13 mouse cellular contexts compared by ENCODE assay signal in genomic region chr9:118738311-118738710, GRCm38 (mm10).
DNase-seq lines count a peak whose midpoint lies in the region; ATAC-seq and TF ChIP-seq lines count a peak whose summit lies in the region.
"Had no signal": no experiment of that assay in that cellular context is flagged by ENCODE, and none has a peak within 500 bp of the region (broad histone marks: within the 10 kb centered on the region; RNA-seq: fewer than 3 reads in every experiment).

No protein-coding gene starts in this region.

- H3K4me3 ChIP-seq in lung, embryonic 16.5 days (ENCODE audit: low read length), result no peak overlapping the region
- no peak overlapping the region for H3K4me3 ChIP-seq in lung, adult 2 months (replicated peaks; ENCODE audit: extremely low read depth, low read depth, low read length)
- no peak overlapping the region for H3K4me3 ChIP-seq in heart, embryonic 14.5 days (ENCODE audit: control insufficient read depth in 1 of 2, insufficient read depth in 1 of 2, low read depth in 1 of 2, low read length in 2 of 2)
- no peak overlapping the region for H3K4me3 ChIP-seq in stomach, embryonic 16.5 days (replicated peaks; ENCODE audit: low read length)
- H3K4me3 ChIP-seq: forebrain, embryonic 10.5 days; left cerebral cortex, adult 2 months; midbrain, embryonic 15.5 days had no signal

- TF ChIP-seq CTCF in lung, adult 2 months (IDR thresholded peaks at IDR 0.05; ENCODE audit: insufficient read depth, low read length), result no peak

- H3K4me2 ChIP-seq in lung, embryonic 16.5 days (ENCODE audit: low read depth, low read length), result no peak overlapping the region
- H3K4me2 ChIP-seq in heart, embryonic 14.5 days (ENCODE audit: low read length), result no peak overlapping the region
- no peak overlapping the region for H3K4me2 ChIP-seq in stomach, embryonic 16.5 days (ENCODE audit: low read depth, low read length)
- H3K4me2 ChIP-seq: midbrain, embryonic 15.5 days had no signal

- no peaks in the 10 kb centered on the region for H3K27me3 ChIP-seq in lung, embryonic 16.5 days (ENCODE audit: control insufficient read depth, insufficient read depth, low read depth, low read length)
- H3K27me3 ChIP-seq in heart, embryonic 14.5 days (ENCODE audit: control insufficient read depth, insufficient read depth, low read length), result no peaks in the 10 kb centered on the region
- no peaks in the 10 kb centered on the region for H3K27me3 ChIP-seq in stomach, embryonic 16.5 days (ENCODE audit: control insufficient read depth, insufficient read depth, low read length)
- H3K27me3 ChIP-seq: midbrain, embryonic 15.5 days had no signal

- no peak overlapping the region for H3K9ac ChIP-seq in lung, embryonic 16.5 days (ENCODE audit: low read length)
- peak overlapping the region; percentile 14; the same call in 1 of the 2 replicates for H3K9ac ChIP-seq in heart, embryonic 14.5 days (ENCODE audit: low read length)
- no peak overlapping the region for H3K9ac ChIP-seq in stomach, embryonic 16.5 days (ENCODE audit: low read length)
- H3K9ac ChIP-seq: midbrain, embryonic 15.5 days had no signal

- H3K36me3 ChIP-seq in lung, embryonic 16.5 days (ENCODE audit: control insufficient read depth, insufficient read depth, low read length), result no peaks in the 10 kb centered on the region
- no peaks in the 10 kb centered on the region for H3K36me3 ChIP-seq in heart, embryonic 14.5 days (ENCODE audit: control insufficient read depth, insufficient read depth, low read length)
- no peaks in the 10 kb centered on the region for H3K36me3 ChIP-seq in stomach, embryonic 16.5 days (ENCODE audit: control insufficient read depth, insufficient read depth, low read length)
- H3K36me3 ChIP-seq: forebrain, embryonic 10.5 days; midbrain, embryonic 15.5 days had no signal

- H3K9me3 ChIP-seq in lung, embryonic 16.5 days (ENCODE audit: control insufficient read depth, low read length), result no peaks in the 10 kb centered on the region
- no peaks in the 10 kb centered on the region for H3K9me3 ChIP-seq in heart, embryonic 14.5 days (ENCODE audit: control insufficient read depth, low read length)
- no peaks in the 10 kb centered on the region for H3K9me3 ChIP-seq in stomach, embryonic 16.5 days (replicated peaks; ENCODE audit: control insufficient read depth, low read length)
- H3K9me3 ChIP-seq: forebrain, embryonic 10.5 days; midbrain, embryonic 15.5 days had no signal

- ATAC-seq in lung, embryonic 16.5 days (ENCODE audit: low read depth), result no peak
- ATAC-seq in heart, embryonic 14.5 days (ENCODE audit: insufficient number of reproducible peaks, insufficient read depth, low FRiP score, low read depth), result no peak
- ATAC-seq in stomach, embryonic 16.5 days (ENCODE audit: insufficient read depth, low FRiP score), result no peak
- ATAC-seq: midbrain, embryonic 15.5 days had no signal

- 70% methylated on average over 5 of the region's 5 CpGs for WGBS in lung, embryonic 16.5 days
- 61% methylated on average over 5 of the region's 5 CpGs for WGBS in lung, adult 2 months
- WGBS in heart, embryonic 14.5 days, result 75% methylated on average over 5 of the region's 5 CpGs
- WGBS in stomach, embryonic 16.5 days, result 75% methylated on average over 5 of the region's 5 CpGs

- peak overlapping the region; percentile 37 for H3K27ac ChIP-seq in lung, embryonic 16.5 days (ENCODE audit: low read length)
- H3K27ac ChIP-seq in heart, embryonic 14.5 days (replicated peaks in 1 of 2; ENCODE audit: control insufficient read depth in 1 of 2, insufficient read depth in 1 of 2, low read depth in 2 of 2, low read length in 2 of 2), result 0 out of 4 replicates have a peak overlapping the region, but pooled peaks of 1 of the 2 experiments have one; percentile 37
- peak overlapping the region; percentile 60; the same call in 1 of the 2 replicates for H3K27ac ChIP-seq in stomach, embryonic 16.5 days (ENCODE audit: low read length)
- H3K27ac ChIP-seq: left cerebral cortex, adult 2 months; midbrain, embryonic 15.5 days had no signal

- peaks cover 21% of the 10 kb centered on the region for H3K4me1 ChIP-seq in lung, embryonic 16.5 days (replicated peaks; ENCODE audit: control insufficient read depth, insufficient read depth, low read length)
- peaks cover 33% of the 10 kb centered on the region for H3K4me1 ChIP-seq in lung, adult 2 months (ENCODE audit: control insufficient read depth, insufficient read depth, low read length)
- peaks cover 30 to 52% of the 10 kb centered on the region in 2 experiments for H3K4me1 ChIP-seq in heart, embryonic 14.5 days (ENCODE audit: control insufficient read depth in 2 of 2, insufficient read depth in 2 of 2, low read length in 2 of 2)
- H3K4me1 ChIP-seq in stomach, embryonic 16.5 days (ENCODE audit: control insufficient read depth, insufficient read depth, low read length), result peaks cover 9% of the 10 kb centered on the region
- H3K4me1 ChIP-seq: midbrain, embryonic 15.5 days had no signal

- TF ChIP-seq POLR2A in lung, adult 2 months (IDR thresholded peaks at IDR 0.05; ENCODE audit: borderline replicate concordance, extremely low read depth, low read depth, low read length), result no peak

- DNase-seq in heart, adult 18-20 months, result peak; percentile 61 to 63
- no peak for DNase-seq in heart, postnatal 4 days
- DNase-seq in lung, adult 2 months, result no peak
- no peak for DNase-seq in layer of hippocampus, adult 9-10 months (ENCODE audit: low spot score)
- no peak for DNase-seq in yolk sac, embryonic 10.5 days (ENCODE audit: low spot score)
- DNase-seq: cerebellum, postnatal 25 days; thymus, adult 18-20 months had no signal

Comparison
In these comparisons a context has a peak if more than half of its experiments do, and no peak if none do; other contexts are left out.
1. DNase-seq: peak in heart, adult 18-20 months (2 of 2); none in heart, postnatal 4 days (single experiment), lung, adult 2 months (single experiment), layer of hippocampus, adult 9-10 months (single experiment) and yolk sac, embryonic 10.5 days (single experiment).